Mouse (Mus musculus) stomach, embryonic 15.5 days (tissue): ENCODE measurements at regions not wholly inside any gene's neighbourhood (a gene's known extent, or its start where the extent isn't known, plus 50 kb on each side); places are given as distances from the start of the nearest gene placed in this dataset.

Experiments
- ATAC-seq: fragments of 200-750 bp; cut with Nextera tagmentation; 2 replicates; pipeline ENCODE4 v1.8.0; 2017; ENCODE audit warnings: low read depth, moderate number of reproducible peaks, moderate TSS enrichment; ENCODE audit not compliant: insufficient read depth, low FRiP score
- H3K27ac ChIP-seq: fragments of 300-500 bp; sonication (generic); 2 replicates; pipeline ENCODE4 v1.5.1; 2015; ENCODE audit warnings: mild to moderate bottlenecking, inconsistent platforms
- H3K27me3 ChIP-seq: fragments of 300-500 bp; sonication (generic); replicated peaks from 2 replicates; pipeline ENCODE4 v1.6.1; 2015; ENCODE audit warnings: inconsistent platforms
- H3K36me3 ChIP-seq: fragments of 300-500 bp; sonication (generic); 2 replicates; pipeline ENCODE4 v1.6.1; 2015; ENCODE audit warnings: inconsistent platforms
- H3K4me1 ChIP-seq: fragments of 300-500 bp; sonication (generic); 2 replicates; pipeline ENCODE4 v1.6.1; 2015; ENCODE audit warnings: inconsistent platforms
- H3K4me2 ChIP-seq: fragments of 300-500 bp; sonication (generic); 2 replicates; pipeline ENCODE4 v1.6.1; 2015; ENCODE audit warnings: mild to moderate bottlenecking, inconsistent platforms
- H3K4me3 ChIP-seq: fragments of 300-500 bp; sonication (generic); replicated peaks from 2 replicates; pipeline ENCODE4 v1.5.1; 2015; ENCODE audit warnings: inconsistent platforms
- H3K9ac ChIP-seq: fragments of 300-500 bp; sonication (generic); 2 replicates; pipeline ENCODE4 v1.6.1; 2015; ENCODE audit warnings: inconsistent platforms
- H3K9me3 ChIP-seq: fragments of 300-500 bp; sonication (generic); 2 replicates; pipeline ENCODE4 v1.6.1; 2016; ENCODE audit warnings: inconsistent platforms
- WGBS: fragments of 180-500 bp; shearing (Covaris S2); methylation state at CpG from one replicate; pipeline ENCODE4 v1.1.7; 2015; 5-methylcytosine and 5-hydroxymethylcytosine counted together

DNA sequence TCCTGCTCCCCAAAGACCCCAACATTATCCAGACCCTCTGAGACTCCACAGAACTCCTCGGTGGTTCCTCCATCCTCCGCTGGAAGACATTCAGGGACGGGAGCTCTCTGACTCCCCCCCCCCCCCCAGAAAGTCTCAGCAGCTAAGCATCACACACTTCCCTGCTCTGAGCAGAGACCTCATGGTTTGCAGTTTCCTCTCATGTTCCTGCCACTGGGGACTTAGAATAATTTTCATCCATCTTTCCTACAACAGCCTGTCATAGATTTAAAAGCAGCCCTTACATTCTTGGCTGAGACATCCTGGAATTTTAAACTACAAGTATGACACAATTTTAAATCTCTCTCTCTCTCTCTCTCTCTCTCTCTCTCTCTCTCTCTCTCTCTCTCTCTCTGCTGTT lies 69.2 kb downstream of the Gpr65 start:
- H3K4me2 ChIP-seq, result no peak overlapping the region
- H3K9me3 ChIP-seq, result no peaks in the 10 kb centered on the region
- H3K4me1 ChIP-seq, result no peaks in the 10 kb centered on the region
- no peak overlapping the region for H3K4me3 ChIP-seq
- no peaks in the 10 kb centered on the region for H3K36me3 ChIP-seq
- H3K9ac ChIP-seq, result no peak overlapping the region
- H3K27me3 ChIP-seq, result no peaks in the 10 kb centered on the region
- peak; percentile 14; the same call in 1 of the 2 replicates for ATAC-seq
- 45% methylated on average over 3 of the region's 3 CpGs for WGBS
- no peak overlapping the region for H3K27ac ChIP-seq

DNA sequence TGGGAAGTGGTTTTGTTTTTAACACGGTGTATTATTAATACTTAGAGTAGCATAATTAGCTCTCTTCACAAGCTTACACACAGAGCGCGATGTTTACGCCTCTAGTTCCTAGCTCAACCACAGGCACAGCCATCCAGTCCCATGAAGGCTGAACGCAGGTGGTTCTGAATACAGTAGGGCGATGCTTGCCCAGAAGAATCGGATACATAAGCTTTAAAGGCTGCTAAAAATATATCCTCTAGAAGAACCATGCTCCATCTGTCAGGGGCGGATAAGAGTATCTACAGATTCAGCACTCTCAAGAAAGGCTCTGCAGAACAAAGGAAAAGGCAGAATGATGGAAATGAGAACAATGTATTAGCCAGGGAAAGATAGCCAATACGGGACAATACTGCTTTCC lies 71.1 kb downstream of the Gpr65 start:
- H3K4me3 ChIP-seq, result no peak overlapping the region
- H3K9me3 ChIP-seq, result no peaks in the 10 kb centered on the region
- no peak overlapping the region for H3K4me2 ChIP-seq
- WGBS, result 85% methylated on average over 9 of the region's 9 CpGs
- H3K27me3 ChIP-seq, result no peaks in the 10 kb centered on the region
- no peaks in the 10 kb centered on the region for H3K36me3 ChIP-seq
- no peak overlapping the region for H3K27ac ChIP-seq
- ATAC-seq, result no peak
- H3K4me1 ChIP-seq, result no peaks in the 10 kb centered on the region
- no peak overlapping the region for H3K9ac ChIP-seq

DNA sequence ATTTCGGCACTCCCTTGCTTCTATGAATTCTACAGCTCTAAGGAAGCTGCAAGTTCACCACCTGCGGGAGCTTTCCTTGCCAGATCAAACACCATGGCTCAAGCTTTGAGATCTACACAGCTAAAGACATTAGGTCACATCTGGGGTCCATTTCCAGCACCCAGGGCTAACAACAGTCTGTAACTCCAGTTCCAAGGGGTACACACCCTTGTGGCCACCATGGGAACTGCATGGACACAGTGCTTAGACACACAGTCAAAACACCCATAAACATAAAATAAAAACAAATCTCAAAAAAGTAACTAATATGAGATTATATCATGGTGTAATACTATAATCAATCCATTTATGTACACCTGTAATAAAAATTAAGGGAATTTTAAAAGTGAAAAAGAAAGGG lies 73.7 kb downstream of the Gpr65 start:
- no peak overlapping the region for H3K27ac ChIP-seq
- H3K4me2 ChIP-seq, result no peak overlapping the region
- no peak overlapping the region for H3K4me3 ChIP-seq
- H3K9ac ChIP-seq, result no peak overlapping the region
- ATAC-seq, result no peak
- no peaks in the 10 kb centered on the region for H3K4me1 ChIP-seq
- H3K36me3 ChIP-seq, result no peaks in the 10 kb centered on the region
- 78% methylated on average over 2 of the region's 2 CpGs for WGBS
- no peaks in the 10 kb centered on the region for H3K27me3 ChIP-seq
- no peaks in the 10 kb centered on the region for H3K9me3 ChIP-seq

DNA sequence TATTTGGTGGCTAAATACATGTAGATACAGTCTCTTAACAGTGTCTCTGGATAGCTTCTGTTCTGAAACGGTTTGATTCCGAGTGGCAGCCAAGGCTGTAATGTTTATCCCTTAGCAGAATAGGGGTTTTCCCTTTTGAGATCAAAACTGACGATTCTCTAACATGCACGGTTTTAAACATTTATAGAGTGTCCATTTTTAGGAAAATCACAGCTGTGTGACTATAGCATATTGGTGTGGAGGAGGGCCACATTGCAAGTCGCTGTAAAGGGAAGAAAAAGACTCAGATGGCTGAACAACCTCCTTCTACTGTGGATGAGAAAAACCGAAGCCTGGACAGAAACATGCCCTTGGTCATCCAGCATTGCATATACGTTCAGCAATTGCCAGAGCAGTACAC lies 75.2 kb downstream of the Gpr65 start:
- no peak overlapping the region for H3K9ac ChIP-seq
- H3K4me2 ChIP-seq, result no peak overlapping the region
- H3K36me3 ChIP-seq, result no peaks in the 10 kb centered on the region
- no peak overlapping the region for H3K27ac ChIP-seq
- ATAC-seq, result no peak
- no peak overlapping the region for H3K4me3 ChIP-seq
- no peaks in the 10 kb centered on the region for H3K4me1 ChIP-seq
- 58% methylated on average over 7 of the region's 7 CpGs for WGBS
- H3K9me3 ChIP-seq, result no peaks in the 10 kb centered on the region
- H3K27me3 ChIP-seq, result no peaks in the 10 kb centered on the region

DNA sequence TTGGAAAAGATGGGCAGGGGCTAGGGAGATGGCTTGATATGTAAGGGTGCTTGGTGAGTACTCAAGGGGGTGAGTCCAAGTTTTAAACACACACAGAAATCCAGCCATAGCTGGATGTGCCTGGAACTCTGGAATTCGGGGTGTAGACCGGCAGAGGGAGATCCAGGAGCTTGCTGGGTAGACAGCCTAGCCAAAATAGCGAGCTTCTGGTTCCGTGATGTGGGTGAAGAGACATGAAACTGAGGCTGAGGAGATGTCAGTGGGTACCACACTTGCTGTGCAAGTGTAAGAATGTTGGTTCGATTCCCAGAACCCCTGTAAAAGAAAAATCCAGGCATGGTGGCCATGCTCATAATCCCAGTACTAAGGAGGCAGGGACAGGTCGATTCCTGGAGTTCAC lies 78.6 kb downstream of the Gpr65 start:
- H3K4me2 ChIP-seq, result no peak overlapping the region
- no peaks in the 10 kb centered on the region for H3K36me3 ChIP-seq
- H3K9me3 ChIP-seq, result no peaks in the 10 kb centered on the region
- no peaks in the 10 kb centered on the region for H3K4me1 ChIP-seq
- H3K4me3 ChIP-seq, result no peak overlapping the region
- H3K27ac ChIP-seq, result no peak overlapping the region
- 82% methylated on average over 6 of the region's 6 CpGs for WGBS
- no peaks in the 10 kb centered on the region for H3K27me3 ChIP-seq
- H3K9ac ChIP-seq, result no peak overlapping the region
- no peak for ATAC-seq

DNA sequence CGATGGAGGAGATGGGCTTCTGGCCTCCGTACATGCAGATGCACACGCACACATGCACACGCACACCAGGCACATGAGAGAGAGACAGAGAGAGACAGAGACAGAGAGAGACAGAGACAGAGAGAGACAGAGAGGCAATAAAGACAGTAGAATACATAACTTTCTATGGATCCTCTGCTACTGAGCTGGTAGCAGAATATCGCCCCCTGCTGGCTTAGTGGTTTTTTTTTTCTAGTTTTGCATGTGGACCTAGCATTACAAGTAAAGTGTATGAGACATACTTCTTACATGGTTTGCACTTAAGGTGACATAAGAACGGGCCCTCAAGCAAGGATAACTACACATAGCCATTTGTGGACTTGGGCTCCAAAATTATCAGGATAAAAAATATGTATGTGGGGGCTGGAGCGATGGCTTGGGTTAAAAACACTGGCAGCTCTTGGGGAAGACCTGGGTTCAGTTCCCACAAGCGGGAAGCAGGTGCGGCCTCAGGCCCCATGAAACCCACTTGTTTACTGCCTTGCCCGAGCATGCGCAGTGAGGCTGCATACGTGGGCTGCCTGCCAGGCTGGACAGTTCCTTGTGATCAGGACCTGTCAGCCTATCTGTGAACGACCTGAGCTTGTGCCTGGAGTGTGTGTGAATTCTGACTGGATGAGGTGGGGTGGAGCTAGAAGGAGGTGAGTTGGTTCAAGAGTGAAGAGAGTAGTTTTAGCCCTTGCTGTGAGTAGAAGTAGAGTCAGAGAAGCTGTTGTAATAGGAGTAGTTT lies 79.3 kb downstream of the Gpr65 start:
- H3K36me3 ChIP-seq, result no peaks in the 10 kb centered on the region
- H3K4me2 ChIP-seq, result no peak overlapping the region
- no peak for ATAC-seq

DNA sequence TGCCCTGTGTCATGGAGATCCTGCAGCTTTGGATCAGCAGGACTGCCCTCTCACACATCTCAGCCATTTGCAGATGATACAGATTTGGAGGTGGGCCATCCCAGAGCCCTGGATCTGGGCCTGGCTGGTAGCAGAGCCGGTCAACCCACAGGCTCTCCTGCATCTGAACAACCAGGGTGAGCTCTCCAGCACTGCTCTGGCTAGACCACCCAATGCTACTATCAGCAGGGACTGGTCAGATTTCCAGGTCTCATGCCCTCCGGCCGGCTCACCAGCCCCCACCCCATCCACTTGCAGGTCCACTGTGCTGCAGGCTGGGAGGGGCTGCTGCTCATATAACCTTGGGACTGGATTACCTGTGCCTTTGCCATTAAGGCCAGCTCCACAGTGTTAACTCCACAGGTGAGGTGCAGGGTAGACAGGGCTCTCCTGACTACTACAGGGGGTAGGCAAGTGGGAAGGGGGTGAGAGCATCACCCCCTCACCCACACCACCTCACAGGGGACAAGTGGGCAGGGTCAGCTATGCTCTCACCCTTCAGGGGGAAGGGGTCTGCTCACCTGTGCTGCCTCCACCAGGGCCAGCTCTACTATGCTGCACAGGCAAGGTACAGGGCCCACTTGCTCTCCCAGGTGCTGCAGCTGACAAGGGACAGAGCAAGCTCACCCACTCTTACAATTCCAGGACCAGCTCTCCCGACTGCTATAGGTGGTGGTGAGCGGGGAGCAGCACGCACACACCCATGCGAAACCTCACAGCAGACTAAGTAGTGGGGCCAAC lies 81.6 kb downstream of the Gpr65 start:
- Histone ChIP-seq H3K27ac (no peak overlapping the region), H3K27me3 (no peaks in the 10 kb centered on the region), H3K4me3 (no peak overlapping the region), H3K9me3 (no peaks in the 10 kb centered on the region), H3K36me3 (no peaks in the 10 kb centered on the region), H3K4me1 (no peaks in the 10 kb centered on the region), H3K9ac (no peak overlapping the region), H3K4me2 (no peak overlapping the region)
- WGBS, result 86% methylated on average over 7 of the region's 7 CpGs
- ATAC-seq, result 0 out of 2 replicates have a peak, but pooled peaks have one; percentile 18

More for the DNA sequence above, 79.3 kb downstream of the Gpr65 start:
- no peaks in the 10 kb centered on the region for H3K27me3 ChIP-seq
- H3K4me3 ChIP-seq, result no peak overlapping the region
- WGBS, result 72% methylated on average over 13 of the region's 13 CpGs
- H3K9ac ChIP-seq, result no peak overlapping the region
- no peak overlapping the region for H3K27ac ChIP-seq
- H3K4me1 ChIP-seq, result no peaks in the 10 kb centered on the region
- H3K9me3 ChIP-seq, result no peaks in the 10 kb centered on the region

DNA sequence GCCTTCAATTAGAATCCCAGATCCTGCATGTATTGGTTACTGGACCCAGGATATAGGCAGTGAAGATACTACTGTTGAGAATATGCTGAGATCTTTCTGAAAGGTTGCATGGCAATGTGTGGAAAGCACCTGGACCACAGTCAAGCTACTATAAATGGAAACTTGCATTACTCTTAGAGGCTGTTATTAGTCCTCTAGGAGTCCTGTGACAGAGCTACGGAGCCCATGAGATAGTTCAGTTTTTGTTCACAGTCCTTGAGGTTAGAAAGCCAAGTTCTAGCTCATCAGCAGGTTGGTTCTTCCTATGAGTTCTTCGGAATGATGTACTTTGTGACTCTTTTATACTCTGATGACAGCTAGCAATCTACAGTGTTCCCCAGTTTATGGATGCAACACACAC lies 84.0 kb downstream of the Gpr65 start:
- H3K36me3 ChIP-seq, result no peaks in the 10 kb centered on the region
- H3K9ac ChIP-seq, result no peak overlapping the region
- no peak for ATAC-seq
- H3K4me3 ChIP-seq, result no peak overlapping the region
- no peaks in the 10 kb centered on the region for H3K9me3 ChIP-seq
- no peak overlapping the region for H3K4me2 ChIP-seq
- H3K27me3 ChIP-seq, result no peaks in the 10 kb centered on the region
- H3K4me1 ChIP-seq, result no peaks in the 10 kb centered on the region
- no peak overlapping the region for H3K27ac ChIP-seq
- 84% methylated on average over 2 of the region's 2 CpGs for WGBS

DNA sequence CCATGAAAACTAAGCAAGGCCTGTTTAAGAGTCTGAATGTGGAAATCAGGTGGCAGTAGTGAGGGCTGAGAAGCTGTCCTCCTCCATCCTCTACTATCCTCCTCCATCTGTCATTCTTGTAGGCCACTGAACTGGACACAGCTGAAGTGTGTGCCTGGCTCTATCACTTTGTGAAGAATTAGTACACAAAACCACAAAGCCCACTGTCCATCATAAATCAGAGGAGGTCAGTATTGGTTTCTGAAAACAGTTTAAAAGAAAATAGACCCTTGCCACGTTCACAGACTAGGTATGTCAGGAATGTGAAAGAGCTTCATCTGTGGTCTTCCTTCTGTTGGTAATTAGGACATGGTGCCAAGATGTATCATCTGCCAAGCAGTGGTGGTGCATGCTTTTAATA lies 86.1 kb downstream of the Gpr65 start:
- H3K27ac ChIP-seq, result no peak overlapping the region
- H3K4me1 ChIP-seq, result no peaks in the 10 kb centered on the region
- no peak overlapping the region for H3K4me3 ChIP-seq
- H3K27me3 ChIP-seq, result no peaks in the 10 kb centered on the region
- no peaks in the 10 kb centered on the region for H3K36me3 ChIP-seq
- no peak overlapping the region for H3K9ac ChIP-seq
- ATAC-seq, result no peak
- no peak overlapping the region for H3K4me2 ChIP-seq
- WGBS, result 60% methylated on average over 1 of the region's 1 CpGs
- H3K9me3 ChIP-seq, result no peaks in the 10 kb centered on the region

DNA sequence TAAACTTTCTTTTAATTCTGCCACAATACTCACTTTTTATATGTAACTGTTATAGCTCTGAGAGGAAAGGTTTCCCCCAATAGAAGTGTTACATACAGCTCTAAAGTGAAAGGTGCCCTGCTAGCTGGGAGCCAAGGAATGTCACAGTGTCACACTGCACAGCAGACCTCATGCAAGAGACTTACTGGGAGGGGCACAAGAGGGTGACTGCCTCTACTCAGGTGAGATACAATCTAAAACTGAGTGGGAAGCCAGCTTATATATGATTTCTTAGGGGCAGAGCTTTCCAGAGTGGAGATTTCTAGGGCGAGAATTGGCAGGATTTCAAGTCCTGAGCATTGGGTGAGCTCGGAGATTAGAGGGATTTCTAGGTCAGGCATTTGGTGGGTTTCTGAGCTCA lies 99.1 kb downstream of the Gpr65 start:
- Histone ChIP-seq H3K36me3 (no peaks in the 10 kb centered on the region), H3K27ac (no peak overlapping the region), H3K27me3 (no peaks in the 10 kb centered on the region), H3K4me3 (no peak overlapping the region), H3K4me1 (no peaks in the 10 kb centered on the region), H3K9ac (no peak overlapping the region), H3K9me3 (no peaks in the 10 kb centered on the region), H3K4me2 (no peak overlapping the region)
- ATAC-seq, result no peak
- WGBS, result 58% methylated on average over 2 of the region's 2 CpGs

DNA sequence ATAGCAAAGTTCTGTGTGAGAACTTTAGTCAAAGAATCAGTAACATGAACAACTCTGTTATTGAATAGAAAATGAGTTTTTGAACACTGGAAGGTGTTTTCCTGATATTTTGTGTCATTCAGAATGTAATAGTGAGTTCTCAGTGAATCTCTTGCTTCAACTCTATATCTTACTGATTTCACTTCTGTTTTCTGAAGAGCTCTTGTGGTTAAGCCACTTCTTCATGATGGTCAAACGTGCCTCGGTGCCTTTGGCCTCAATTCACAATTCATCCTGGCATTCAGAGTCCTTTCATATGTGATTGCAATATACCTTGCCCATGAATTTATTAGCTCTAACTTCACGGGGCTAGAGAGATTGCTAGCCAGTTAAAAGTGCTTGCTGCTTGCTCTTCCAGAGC lies 102.3 kb downstream of the Gpr65 start:
- Histone ChIP-seq H3K27me3 (no peaks in the 10 kb centered on the region), H3K4me3 (no peak overlapping the region), H3K4me2 (no peak overlapping the region), H3K27ac (no peak overlapping the region), H3K9ac (no peak overlapping the region), H3K9me3 (no peaks in the 10 kb centered on the region), H3K4me1 (no peaks in the 10 kb centered on the region), H3K36me3 (no peaks in the 10 kb centered on the region)
- no peak for ATAC-seq
- 69% methylated on average over 3 of the region's 3 CpGs for WGBS

DNA sequence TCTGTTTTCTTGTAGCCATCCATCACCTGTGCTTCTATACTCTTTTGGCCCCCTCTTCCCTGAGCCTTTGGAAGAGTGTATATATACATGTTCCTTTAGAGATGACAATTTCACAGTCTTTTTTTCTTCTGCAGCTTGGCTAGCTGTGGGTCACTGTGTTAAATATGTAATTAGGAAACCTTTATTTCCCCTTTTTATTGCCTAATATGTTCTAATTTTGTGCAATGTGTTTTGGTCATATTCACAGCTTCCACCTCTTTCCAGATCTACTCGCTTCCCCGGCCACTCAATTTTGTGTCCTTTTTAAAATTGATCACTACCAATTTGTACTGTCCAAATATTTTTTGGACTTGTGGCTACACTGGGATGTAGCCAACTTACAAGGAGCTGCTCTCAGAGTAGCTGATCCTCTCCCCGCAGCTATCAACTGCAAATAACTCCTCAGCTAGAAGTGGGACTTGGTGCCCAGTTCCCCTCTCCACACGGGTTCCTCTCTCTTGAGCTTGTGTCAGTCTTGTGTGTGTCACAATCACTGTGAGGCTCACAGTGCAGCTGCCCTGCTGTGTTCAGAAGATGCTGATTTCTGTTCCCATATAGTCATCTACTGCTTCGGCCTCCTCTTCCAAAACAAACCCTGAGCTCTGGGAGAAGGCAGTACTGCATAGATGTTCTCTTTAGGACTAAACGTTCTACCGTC lies 106.9 kb downstream of the Gpr65 start:
- H3K4me3 ChIP-seq, result no peak overlapping the region
- no peaks in the 10 kb centered on the region for H3K27me3 ChIP-seq
- no peaks in the 10 kb centered on the region for H3K36me3 ChIP-seq
- no peak overlapping the region for H3K9ac ChIP-seq
- no peak for ATAC-seq
- H3K27ac ChIP-seq, result no peak overlapping the region
- WGBS, result 85% methylated on average over 7 of the region's 7 CpGs
- no peak overlapping the region for H3K4me2 ChIP-seq
- no peaks in the 10 kb centered on the region for H3K9me3 ChIP-seq
- H3K4me1 ChIP-seq, result no peaks in the 10 kb centered on the region
